Mouse (Mus musculus) adrenal gland, postnatal 14 days (tissue): Measurements from ENCODE around the gene Spsb3. TPM values are rescaled to one million over a fixed set of nuclear protein-coding genes. Genes with fewer than 3 reads are reported as not detected.

ENCODE experiments used
- DNase-seq: peaks from one replicate; pipeline ENCODE4 v3.0.0; 2021; ENCODE audit warnings: mixed read lengths
- long read RNA-seq, 2 experiments: library from polyadenylated mRNA; stranded (forward); transcript quantifications; one replicate each; pipeline ENCODE4 v2.0.0; 2021
- total RNA-seq: library from RNA; stranded (reverse); gene quantifications from 2 replicates; pipeline ENCODE4 v1.2.3, GENCODE M21; 2021

Gene Spsb3
- 30.2 and 34.6 TPM in 2 replicates for total RNA-seq
- long read RNA-seq, experiment 1, transcript Spsb3-209 (7 exons, 1,953 nt) = major isoform, 47 of 102 reads
- long read RNA-seq, experiment 1, transcript Spsb3-203 (7 exons, 1,641 nt) = minor isoform, 18 of 102 reads
- long read RNA-seq, experiment 1, partial matches to known transcripts = 8 of 102 reads
- long read RNA-seq, experiment 1, other reads (novel, unspliced or antisense) = 25 of 102 reads
- long read RNA-seq, experiment 2, transcript Spsb3-209 (7 exons, 1,953 nt) = major isoform, 18 of 47 reads
- long read RNA-seq, experiment 2, transcript Spsb3-203 (7 exons, 1,641 nt) = minor isoform, 11 of 47 reads
- long read RNA-seq, experiment 2, partial matches to known transcripts = 3 of 47 reads
- long read RNA-seq, experiment 2, other reads (novel, unspliced or antisense) = 12 of 47 reads

- DNase-seq = peak; percentile 99
Measured at GRCm38 (mm10) chr17:24886134-24886931, at the start of gene Spsb3, which contains the start of gene Nubp2. TSS of gene Spsb3 (plus strand) at chr17:24886643. TSS of gene Nubp2 (minus strand) at chr17:24886349.

DNA sequence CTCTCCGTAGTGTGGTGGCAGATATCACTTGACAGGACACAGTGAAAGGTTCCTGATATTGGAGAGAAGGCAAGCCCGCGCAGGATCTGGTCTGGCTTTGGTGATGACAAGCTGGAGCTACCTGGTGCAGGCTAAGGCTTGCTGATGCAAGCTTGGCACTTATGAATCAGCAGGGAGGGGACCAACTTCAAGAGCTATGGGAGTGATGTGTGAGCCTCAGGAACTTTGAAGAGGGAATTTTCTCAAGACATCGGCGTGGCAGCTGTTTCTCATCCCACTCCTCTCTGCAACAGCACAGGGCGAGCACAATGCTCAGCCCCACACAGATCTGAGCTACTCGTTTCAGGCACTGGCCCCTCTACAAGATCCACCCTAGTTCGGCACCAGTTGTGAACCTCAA, 46.6 kb upstream of the Spsb3 start, which contains the start of gene Hagh:
TSS of gene Hagh (plus strand) at position 302 of the 400 bp plus-strand sequence.
- DNase-seq = no peak

GRCm38 (mm10) chr17:24840341-24840740, 46.1 kb upstream of the Spsb3 start:
- DNase-seq = no peak

GRCm38 (mm10) chr17:24841133-24841532, 45.3 kb upstream of the Spsb3 start:
- peak; percentile 13 for DNase-seq

GRCm38 (mm10) chr17:24842631-24843030, 43.8 kb upstream of the Spsb3 start:
- DNase-seq = no peak

GRCm38 (mm10) chr17:24844525-24844924, 41.9 kb upstream of the Spsb3 start:
- no peak for DNase-seq

GRCm38 (mm10) chr17:24847386-24847785, 39.1 kb upstream of the Spsb3 start:
- DNase-seq = no peak

DNA sequence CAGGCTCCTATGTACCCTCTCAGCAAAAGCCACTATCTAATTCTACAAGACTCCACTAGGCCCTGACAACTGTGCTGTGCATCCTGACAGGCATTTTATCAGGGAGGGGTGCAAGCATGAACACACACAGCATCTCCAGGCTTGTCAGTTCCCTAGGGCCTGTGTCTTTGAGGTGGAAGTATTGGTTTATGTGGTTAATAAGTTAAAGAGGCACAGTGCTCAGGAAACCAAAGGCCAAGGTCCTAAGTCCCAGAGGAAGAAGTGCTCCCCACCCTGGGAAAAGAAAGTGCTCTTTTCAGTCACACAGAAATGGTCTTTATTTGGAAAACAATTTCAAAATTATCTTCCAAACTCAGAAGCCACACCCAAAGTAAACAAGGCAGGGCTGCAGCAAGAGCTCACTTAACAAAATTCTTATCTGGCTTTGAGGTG, 37.8 kb upstream of the Spsb3 start:
- no peak for DNase-seq

DNA sequence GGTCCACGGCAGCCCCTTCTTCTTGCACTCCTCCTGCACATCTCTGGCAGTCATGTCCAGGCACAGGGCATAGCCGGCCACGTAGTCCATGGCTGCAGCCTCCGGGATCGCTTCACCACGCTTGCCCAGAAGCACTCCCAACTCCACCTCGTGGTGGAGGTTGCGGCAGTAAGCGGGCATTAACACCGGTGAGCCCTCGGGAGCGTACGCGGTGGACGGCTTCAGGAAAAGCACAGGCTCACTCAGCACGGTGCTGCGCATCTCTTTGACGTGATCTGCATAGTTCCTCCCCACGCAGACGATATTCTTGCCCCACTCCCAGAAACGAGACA, 36.7 kb upstream of the Spsb3 start:
- DNase-seq = no peak

- DNase-seq = peak; percentile 96
Measured at GRCm38 (mm10) chr17:24850065-24850772, 36.2 kb upstream of the Spsb3 start, which contains the start of gene Fahd1. TSS of gene Fahd1 (minus strand) at chr17:24850364.

- DNase-seq = no peak
Measured at GRCm38 (mm10) chr17:24850773-24851127, 35.7 kb upstream of the Spsb3 start.

DNA sequence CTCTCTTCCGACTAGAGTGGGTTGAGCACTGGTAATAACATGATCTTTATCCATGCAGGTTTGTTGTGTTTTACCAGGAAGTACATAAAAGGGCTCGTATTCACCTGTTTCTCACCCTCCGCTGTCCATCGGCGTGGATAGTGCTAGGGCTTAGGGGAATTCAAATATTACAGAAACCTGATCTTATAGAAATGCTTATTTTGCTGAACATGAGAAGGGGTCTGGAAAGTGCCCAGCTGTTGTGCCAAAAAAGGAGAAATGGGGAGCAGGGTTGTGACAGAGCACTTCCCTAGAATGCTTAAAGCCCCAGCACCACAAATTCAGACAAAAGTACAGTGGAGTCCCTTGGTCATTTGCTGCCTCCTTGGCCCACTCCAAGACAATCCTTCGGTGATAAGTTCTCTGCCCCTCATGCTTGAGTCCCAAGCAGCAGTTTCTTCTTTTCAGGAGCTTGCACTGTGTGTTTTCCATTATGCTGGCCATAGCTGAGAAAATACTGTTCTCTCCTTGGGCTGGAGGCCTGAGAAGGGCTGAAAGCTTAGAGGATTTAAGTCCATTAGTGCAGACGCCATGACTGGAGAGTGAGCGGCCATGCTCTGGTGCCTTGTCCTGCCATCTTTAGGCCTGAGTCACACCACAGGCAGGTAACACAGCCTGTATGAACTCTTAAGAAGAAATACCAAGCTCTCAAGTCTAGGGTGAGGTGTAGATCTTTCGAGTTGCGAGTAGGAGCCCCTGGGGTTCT, 34.9 kb upstream of the Spsb3 start:
- no peak for DNase-seq

DNA sequence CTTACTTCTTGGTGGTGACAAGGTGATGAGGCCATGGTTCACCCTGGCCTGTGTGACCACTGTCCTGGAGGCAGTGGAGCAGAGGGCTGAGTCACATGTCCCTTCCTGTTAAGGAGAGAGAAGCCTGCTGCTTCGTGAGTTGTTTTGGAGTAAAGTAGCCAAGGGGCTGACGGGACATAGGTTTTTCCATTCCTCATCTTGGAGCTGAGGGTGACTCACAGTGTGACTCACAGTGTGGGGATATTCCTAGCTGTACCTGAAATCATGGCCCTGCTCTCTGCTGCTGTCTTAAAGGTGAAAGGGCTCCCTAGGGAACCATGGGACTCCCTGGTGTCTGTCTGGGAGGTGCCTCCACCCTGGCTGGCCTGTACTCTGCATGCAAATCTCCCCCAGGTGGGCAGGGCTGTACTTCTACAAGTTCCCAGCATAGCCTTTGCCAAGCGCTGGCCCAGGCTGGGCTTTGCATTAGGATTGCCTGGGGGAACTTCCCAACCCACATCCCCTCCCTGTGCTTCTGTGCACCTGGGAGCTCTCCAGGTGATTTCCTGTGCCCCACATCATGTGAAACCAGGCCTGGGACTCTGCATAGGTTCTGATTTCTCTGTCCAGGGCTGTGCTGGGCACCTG, 30.5 kb upstream of the Spsb3 start:
- no peak for DNase-seq

GRCm38 (mm10) chr17:24856589-24856988, 29.9 kb upstream of the Spsb3 start:
- no peak for DNase-seq

DNA sequence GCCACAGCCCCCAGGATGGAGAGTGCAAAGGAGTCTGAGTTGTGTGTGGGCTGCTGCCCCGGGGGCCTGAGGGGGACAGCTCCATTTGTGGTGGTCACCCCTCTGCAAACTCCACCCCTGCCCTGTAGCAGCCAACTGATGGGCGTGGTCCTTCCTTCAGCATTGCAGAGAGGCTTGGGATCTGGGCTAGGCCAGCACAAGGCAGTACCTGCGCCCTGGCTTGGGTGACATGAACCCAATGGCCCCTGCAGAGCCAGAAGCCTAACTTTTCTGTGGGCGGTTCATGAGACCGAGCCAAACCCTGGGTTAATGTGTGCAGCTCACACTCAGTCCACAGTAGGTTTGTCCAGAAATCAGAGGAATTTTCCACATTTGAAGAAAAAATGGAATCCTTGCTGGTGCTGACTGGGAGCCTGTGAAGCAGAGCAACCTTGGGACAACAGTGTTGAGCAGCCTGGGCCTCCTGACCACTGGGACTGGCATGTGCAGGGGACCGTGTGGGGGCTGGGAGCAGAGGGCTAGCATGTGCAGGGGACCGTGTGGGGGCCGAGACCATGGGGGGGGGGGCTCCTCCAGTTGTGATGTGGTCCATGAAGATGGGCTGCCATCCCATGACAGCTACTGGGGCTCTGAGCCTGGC, 28.5 kb upstream of the Spsb3 start:
- no peak for DNase-seq

DNA sequence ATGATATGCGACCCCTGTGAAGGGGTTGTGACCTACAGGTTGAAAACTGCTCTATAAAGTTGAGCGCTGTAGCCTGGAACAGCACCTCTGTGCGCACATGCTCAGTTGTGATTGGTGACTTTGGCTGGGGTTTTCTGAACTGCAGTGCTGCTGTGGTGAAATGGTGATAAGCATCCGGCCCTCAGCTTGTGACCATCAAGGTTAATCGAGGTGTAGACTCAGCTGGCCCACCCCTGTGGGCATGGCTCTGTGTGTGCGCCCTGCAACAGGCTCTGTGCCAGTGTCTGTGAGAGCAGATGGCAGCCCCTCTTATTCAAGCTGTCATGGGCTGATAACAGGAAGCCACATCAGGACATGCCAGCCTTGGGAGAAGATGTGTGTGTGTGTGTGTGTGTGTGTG, 27.5 kb upstream of the Spsb3 start:
- DNase-seq = no peak

DNA sequence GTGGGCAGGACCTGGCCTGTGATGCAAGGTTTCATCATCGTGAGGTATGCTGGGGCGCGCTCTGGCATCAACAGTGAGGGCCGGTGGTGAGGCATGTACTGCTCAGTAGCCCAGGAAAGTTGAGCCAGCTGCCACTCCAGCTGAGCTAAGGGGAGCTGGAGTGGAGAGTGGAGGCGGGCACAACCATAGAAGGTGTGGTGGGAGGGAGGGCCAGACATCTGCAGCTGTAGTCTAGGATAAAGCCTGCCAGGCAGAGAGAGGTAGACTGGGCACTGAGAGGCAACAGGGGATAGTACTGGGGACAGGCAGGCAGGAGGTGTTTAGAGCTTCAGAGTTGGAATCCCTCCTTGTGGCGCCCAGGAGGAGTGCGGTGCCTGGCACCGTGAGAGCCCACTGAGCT, 26.4 kb upstream of the Spsb3 start:
- DNase-seq = no peak

DNA sequence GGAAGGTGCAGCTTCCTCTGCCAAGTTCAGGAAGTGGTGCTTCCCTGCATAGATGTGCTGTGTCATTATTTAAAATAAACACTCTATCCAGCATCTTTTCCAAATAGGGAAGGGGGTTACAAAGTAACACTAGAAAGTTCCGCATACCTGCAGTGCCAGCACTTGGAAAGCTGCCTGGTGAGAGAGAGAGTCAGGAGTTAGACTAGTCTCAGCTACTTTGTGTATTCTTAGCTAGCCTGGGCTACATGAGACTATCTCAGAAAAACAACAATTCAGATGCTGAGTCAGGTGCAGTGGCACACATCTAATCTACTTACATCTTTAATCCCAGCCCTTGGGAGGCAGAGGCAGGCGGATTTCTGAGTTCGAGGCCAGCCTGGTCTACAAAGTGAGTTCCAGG, 24.7 kb upstream of the Spsb3 start:
- DNase-seq = no peak

GRCm38 (mm10) chr17:24865776-24866175, 20.7 kb upstream of the Spsb3 start, which contains the start of gene Igfals:
TSS of gene Igfals (plus strand) at chr17:24865997.
- no peak for DNase-seq

DNA sequence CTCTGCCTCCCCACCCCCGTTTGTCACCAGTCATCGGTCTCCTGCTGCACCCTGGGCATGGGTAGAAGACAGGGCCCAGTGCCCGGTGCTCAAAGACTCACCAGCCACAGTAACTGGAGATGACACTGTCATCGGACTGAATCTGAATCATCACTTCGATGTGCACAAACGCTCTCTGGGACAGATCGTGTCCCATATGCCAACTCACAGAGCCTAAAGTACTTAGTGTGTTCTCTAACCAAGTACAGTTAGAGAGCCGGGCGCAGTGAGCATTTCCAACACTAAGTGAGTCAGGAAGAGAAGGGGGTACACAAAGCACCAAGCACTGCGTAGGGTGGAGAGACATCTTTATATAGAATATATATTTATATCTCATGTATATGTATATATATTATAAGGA, 18.5 kb upstream of the Spsb3 start:
- DNase-seq = no peak
